12 mouse cellular contexts compared by ENCODE assay signal in genomic region chr13:45946136-45946535, GRCm38 (mm10).
"Had no signal": no experiment of that assay in that cellular context is flagged by ENCODE, and none has a peak within 500 bp of the region (broad histone marks: within the 10 kb centered on the region; RNA-seq: fewer than 3 reads in every experiment).

No protein-coding gene starts in this region.

- DNase-seq: retina, postnatal 1 day; right cerebral cortex, adult 18-20 months; right cerebral cortex, postnatal 14 days; right cerebral cortex, postnatal 25 days; right cerebral cortex, postnatal 4 days; spleen, adult 18-20 months; thymus, adult 18-20 months; thymus, adult 2 months; thymus, postnatal 14 days; thymus, postnatal 25 days; thymus, postnatal 36 days; thymus, postnatal 4 days had no signal
